8 mouse cellular contexts compared by ENCODE assay signal in genomic region chr14:30551509-30551908, GRCm38 (mm10). TPM values are rescaled to one million over a fixed set of nuclear protein-coding genes. Genes with fewer than 3 reads are reported as not detected.
DNase-seq lines count a peak whose midpoint lies in the region; ATAC-seq lines count a peak whose summit lies in the region.

No protein-coding gene starts in this region.

- DNase-seq in adrenal gland, postnatal 25 days, result peak; percentile 42
- no peak for DNase-seq in adrenal gland, adult 2 months
- peak; percentile 50 for DNase-seq in Muller cell, postnatal 12 days (ENCODE audit: inconsistent ontology term)
- peak; percentile 67 for DNase-seq in lung, postnatal 36 days
- DNase-seq in right cerebral cortex, postnatal 25 days, result no peak
- no peak for DNase-seq in left cerebral cortex, postnatal 36 days (ENCODE audit: low spot score in 2 of 2)
- no peak for DNase-seq in urinary bladder, adult 2 months (ENCODE audit: low spot score)

- no peak for ATAC-seq in hindbrain, embryonic 13.5 days (ENCODE audit: low FRiP score)

- intact Hi-C loops in left cerebral cortex, postnatal 36 days (cut with DNase I), result no loop called here

- no peaks in the 10 kb centered on the region for H3K27me3 ChIP-seq in hindbrain, embryonic 13.5 days

- peak overlapping the region; percentile 94 for H3K4me2 ChIP-seq in hindbrain, embryonic 13.5 days

- H3K9ac ChIP-seq in hindbrain, embryonic 13.5 days, result no peak overlapping the region

- peaks cover 43% of the 10 kb centered on the region for H3K4me1 ChIP-seq in hindbrain, embryonic 13.5 days (replicated peaks)

- 68% methylated on average over 5 of the region's 5 CpGs for WGBS in hindbrain, embryonic 13.5 days

- no peaks in the 10 kb centered on the region for H3K9me3 ChIP-seq in hindbrain, embryonic 13.5 days

- H3K4me3 ChIP-seq in hindbrain, embryonic 13.5 days, result peak overlapping the region; percentile 83

- H3K27ac ChIP-seq in hindbrain, embryonic 13.5 days, result no peak overlapping the region

- H3K36me3 ChIP-seq in hindbrain, embryonic 13.5 days, result peaks cover 6% of the 10 kb centered on the region

RNA-seq across cellular contexts. Expression of gene Tkt, which starts 3.4 kb away (rescaled TPM):
- 920 and 1,133 TPM in 2 replicates for total RNA-seq in adrenal gland, postnatal 25 days (2021)
- 1,000 to 10,000 TPM in 1 of 2 experiments, 100 to 1,000 TPM in 1; 736 to 1,496 TPM for total RNA-seq in adrenal gland, adult 2 months (2021)
- polyA plus RNA-seq in adrenal gland, adult 2 months (2012; rRNA removed), result 1,206 and 1,589 TPM in 2 replicates
- 231 TPM in 2 replicates for polyA plus RNA-seq in hindbrain, embryonic 13.5 days (2015; fragmentation: Nextera tagmentation; extraction: Ambion mirVana)
- 100 to 1,000 TPM; 160 to 179 TPM for total RNA-seq in left cerebral cortex, postnatal 36 days (2021)
- 137 and 145 TPM in 2 replicates for polyA plus RNA-seq in urinary bladder, adult 2 months (2012; rRNA removed)

Comparison
In these comparisons a context has a peak if more than half of its experiments do, and no peak if none do; other contexts are left out.
1. DNase-seq: peak in adrenal gland, postnatal 25 days (single experiment), Muller cell, postnatal 12 days (single experiment) and lung, postnatal 36 days (single experiment); none in adrenal gland, adult 2 months (single experiment), right cerebral cortex, postnatal 25 days (single experiment), left cerebral cortex, postnatal 36 days (0 of 2) and urinary bladder, adult 2 months (single experiment).